Mouse (Mus musculus): ENCODE results near the gene Rab4b.

DNA sequence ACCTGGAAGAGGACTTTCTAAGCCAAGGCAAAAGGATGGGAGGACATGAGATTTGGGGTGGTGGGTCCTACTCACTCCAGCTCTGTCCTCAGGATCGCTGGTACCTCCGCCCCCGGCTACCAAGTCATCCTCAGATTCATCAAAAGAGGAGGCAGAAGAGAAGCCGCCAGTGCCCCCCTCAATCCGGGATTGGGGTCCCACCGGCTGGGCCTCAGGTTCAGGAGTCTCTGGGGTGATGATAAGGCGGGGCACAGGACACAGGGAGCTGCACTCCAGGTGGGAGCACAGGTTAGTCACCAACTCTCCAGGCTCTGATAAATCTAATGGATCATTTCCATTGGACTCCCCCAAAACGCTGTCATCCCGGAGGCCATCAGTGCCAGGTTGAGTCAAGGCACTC is 48.6 kb upstream of the Rab4b start:
- TF ChIP-seq CTCF (IDR thresholded peaks at IDR 0.05; ENCODE audit: low read depth, low read length) (no peak), GATA1 (IDR thresholded peaks at IDR 0.05; ENCODE audit: borderline replicate concordance, low read length) (no peak)

All from G1E (cell line).